Mouse (Mus musculus) cerebellum, adult (tissue): ENCODE measurements around the gene Samsn1.

Experiments
- ATAC-seq: cut with Nextera tagmentation; 2 replicates; pipeline ENCODE4 v1.9.2; 2017; ENCODE audit warnings: mild to moderate bottlenecking, moderate library complexity, mixed read lengths; ENCODE audit not compliant: insufficient number of reproducible peaks, low FRiP score, low TSS enrichment

The Samsn1 gene

GRCm38 (mm10) chr16:75820963-75821362 is 201.1 kb downstream of the Samsn1 start:
- no peak for ATAC-seq
